Mouse (Mus musculus): ENCODE results near the gene Cyb5r1. TPM values are rescaled to one million over a fixed set of nuclear protein-coding genes. Genes with fewer than 3 reads are reported as not detected.
"Not testable (repeated sequence)": the region's sequence is repeated elsewhere in the genome, so short reads cannot be mapped to it uniquely, and the experiment has no call there.

Cyb5r1 gene
- polyA plus RNA-seq, 1 experiment from 2014 or later: 16.1 TPM

DNA sequence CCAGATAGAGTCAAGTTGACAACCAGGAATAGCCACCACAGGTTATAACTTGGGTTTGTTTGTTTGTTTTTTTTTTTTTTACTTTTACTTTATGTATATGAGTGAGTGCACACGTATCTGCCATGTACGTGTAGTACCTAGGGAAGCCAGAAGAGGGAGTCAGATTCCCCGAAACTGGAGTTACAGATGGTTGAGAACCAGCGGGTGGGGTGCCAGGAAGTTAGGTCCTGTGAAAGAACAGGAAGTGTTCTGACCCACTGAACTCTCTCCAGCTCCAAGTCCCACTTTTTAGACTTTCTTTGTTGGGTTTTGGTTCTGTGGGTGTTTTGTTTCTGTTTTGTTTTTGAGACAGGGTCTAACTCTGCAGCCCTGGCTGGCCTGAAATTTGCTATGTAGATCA, 30.1 kb downstream of the Cyb5r1 start:
- Histone ChIP-seq H3K4me2 (ENCODE audit: low read length) (no peak overlapping the region), H3K4me3 (replicated peaks; ENCODE audit: low read depth, low read length) (no peak overlapping the region), H3K4me1 (replicated peaks; ENCODE audit: insufficient read depth, low read length) (no peaks in the 10 kb centered on the region), H3K9me3 (replicated peaks; ENCODE audit: low read length) (no peaks in the 10 kb centered on the region), H3K9ac (ENCODE audit: low read depth, low read length) (no peak overlapping the region), H3K36me3 (ENCODE audit: insufficient read depth, low read length) (peaks cover 17% of the 10 kb centered on the region; the same call in 1 of the 2 replicates), H3K27me3 (ENCODE audit: insufficient read depth, low read length) (no peaks in the 10 kb centered on the region), H3K27ac (no peak overlapping the region)
- TF ChIP-seq CTCF (IDR thresholded peaks at IDR 0.05; ENCODE audit: low read depth): peak; percentile 59; the same call in 1 of the 2 replicates
- ATAC-seq (replicated peaks; ENCODE audit: low FRiP score, low read depth): no peak
- peak; percentile 65 for DNase-seq (ENCODE audit: low spot score)
- WGBS: 31% methylated on average over 4 of the region's 4 CpGs

DNA sequence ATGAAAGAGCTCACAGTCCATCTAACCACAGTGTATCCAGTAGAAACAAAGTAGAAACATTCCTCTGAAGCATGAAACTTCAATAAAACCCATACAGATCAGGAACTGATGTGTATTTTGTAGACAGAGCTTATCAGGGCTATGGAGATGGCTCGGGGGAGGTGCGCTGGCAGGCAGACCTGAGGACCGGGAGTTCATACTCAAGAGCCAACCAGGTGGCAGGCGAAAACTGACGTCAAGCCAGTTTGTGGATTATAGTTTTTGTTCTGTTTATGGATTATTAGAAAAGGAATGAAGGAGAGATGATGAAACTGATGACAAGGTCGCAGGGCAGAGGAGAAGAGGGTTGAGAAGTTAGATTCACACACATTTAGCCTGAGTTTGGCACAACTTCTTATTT, 35.1 kb downstream of the Cyb5r1 start:
- no peak for DNase-seq (ENCODE audit: low spot score)
- H3K4me3 ChIP-seq (replicated peaks; ENCODE audit: low read depth, low read length): no peak overlapping the region
- no peak for ATAC-seq (replicated peaks; ENCODE audit: low FRiP score, low read depth)
- H3K9ac ChIP-seq (ENCODE audit: low read depth, low read length): no peak overlapping the region
- H3K4me2 ChIP-seq (ENCODE audit: low read length): no peak overlapping the region
- no peak for TF ChIP-seq CTCF (IDR thresholded peaks at IDR 0.05; ENCODE audit: low read depth)
- H3K27me3 ChIP-seq (ENCODE audit: insufficient read depth, low read length): no peaks in the 10 kb centered on the region
- H3K36me3 ChIP-seq (ENCODE audit: insufficient read depth, low read length): no peaks in the 10 kb centered on the region
- 84% methylated on average over 6 of the region's 6 CpGs for WGBS
- H3K4me1 ChIP-seq (replicated peaks; ENCODE audit: insufficient read depth, low read length): no peaks in the 10 kb centered on the region
- no peak overlapping the region for H3K27ac ChIP-seq
- H3K9me3 ChIP-seq (replicated peaks; ENCODE audit: low read length): no peaks in the 10 kb centered on the region

DNA sequence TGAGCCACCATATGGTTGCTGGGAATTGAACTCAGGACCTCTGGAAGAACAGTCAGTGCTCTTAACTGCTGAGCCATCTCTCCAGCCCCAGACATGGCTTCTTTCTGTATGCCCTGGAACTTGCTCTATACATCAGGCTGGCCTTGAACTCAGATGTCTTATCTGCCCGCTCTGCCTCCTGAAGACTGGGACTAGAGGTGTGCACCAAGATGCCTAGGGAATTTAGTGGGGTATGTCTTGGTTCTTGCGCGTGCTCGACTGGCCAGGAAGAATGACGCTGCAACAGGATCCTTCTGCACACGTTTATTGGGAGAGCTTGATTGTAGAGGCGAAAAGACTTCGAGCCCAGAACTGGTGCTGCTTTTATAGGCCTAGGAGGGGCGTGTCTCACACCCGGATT, 36.4 kb downstream of the Cyb5r1 start:
- not testable (repeated sequence) for H3K36me3 ChIP-seq (ENCODE audit: insufficient read depth, low read length); H3K27me3 ChIP-seq (ENCODE audit: insufficient read depth, low read length); H3K9ac ChIP-seq (ENCODE audit: low read depth, low read length); ATAC-seq (replicated peaks; ENCODE audit: low FRiP score, low read depth); H3K4me1 ChIP-seq (replicated peaks; ENCODE audit: insufficient read depth, low read length); H3K4me2 ChIP-seq (ENCODE audit: low read length); H3K4me3 ChIP-seq (replicated peaks; ENCODE audit: low read depth, low read length); DNase-seq (ENCODE audit: low spot score); H3K27ac ChIP-seq; H3K9me3 ChIP-seq (replicated peaks; ENCODE audit: low read length)
- 91% methylated on average over 6 of the region's 10 CpGs for WGBS

DNA sequence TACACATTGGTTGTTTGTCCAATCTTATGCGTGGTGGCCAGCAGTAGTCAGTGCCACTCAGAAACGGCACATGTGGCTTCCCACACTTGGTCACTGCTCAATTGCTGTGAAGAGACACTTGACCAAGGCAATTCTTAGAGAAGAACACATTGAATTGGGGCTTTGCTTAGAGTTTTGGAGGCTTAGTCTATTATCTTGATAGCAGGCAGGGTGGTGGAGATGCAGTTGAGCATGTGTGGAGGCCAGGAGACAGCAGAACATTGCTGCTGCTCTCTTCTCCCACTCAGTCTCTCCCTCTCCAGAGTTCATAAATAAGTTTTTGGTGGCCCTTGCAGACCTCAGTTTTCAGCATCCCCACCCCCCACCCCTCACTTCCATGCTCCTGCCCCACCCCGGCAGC, 37.0 kb downstream of the Cyb5r1 start:
- no peak for TF ChIP-seq CTCF (IDR thresholded peaks at IDR 0.05; ENCODE audit: low read depth)

DNA sequence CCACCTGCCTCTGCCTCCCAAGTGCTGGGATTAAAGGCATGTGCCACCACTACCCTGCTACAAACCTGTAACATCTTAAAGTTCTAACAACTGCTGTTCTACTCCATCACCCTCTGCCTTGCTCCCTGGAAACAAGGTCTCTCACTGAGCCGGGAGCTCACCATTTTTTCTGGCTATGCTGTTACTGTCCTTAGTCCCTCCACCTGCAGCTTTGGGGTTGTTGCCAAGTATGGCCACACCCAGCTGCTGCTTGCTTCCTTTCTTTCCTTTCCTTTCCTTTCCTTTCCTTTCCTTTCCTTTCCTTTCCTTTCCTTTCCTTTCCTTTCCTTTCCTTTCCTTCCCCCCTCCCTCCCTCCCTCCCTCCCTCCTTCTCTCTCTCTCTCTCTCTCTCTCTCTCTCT, 37.9 kb downstream of the Cyb5r1 start:
- not testable (repeated sequence) for ATAC-seq (replicated peaks; ENCODE audit: low FRiP score, low read depth); H3K9me3 ChIP-seq (replicated peaks; ENCODE audit: low read length); H3K4me1 ChIP-seq (replicated peaks; ENCODE audit: insufficient read depth, low read length); H3K4me2 ChIP-seq (ENCODE audit: low read length); H3K27ac ChIP-seq; DNase-seq (ENCODE audit: low spot score); H3K36me3 ChIP-seq (ENCODE audit: insufficient read depth, low read length); H3K9ac ChIP-seq (ENCODE audit: low read depth, low read length); H3K27me3 ChIP-seq (ENCODE audit: insufficient read depth, low read length); H3K4me3 ChIP-seq (replicated peaks; ENCODE audit: low read depth, low read length)
- WGBS: 67% methylated on average over 1 of the region's 1 CpGs

More for the DNA sequence above, 37.0 kb downstream of the Cyb5r1 start:
- Histone ChIP-seq H3K27ac (no peak overlapping the region), H3K36me3 (ENCODE audit: insufficient read depth, low read length) (no peaks in the 10 kb centered on the region), H3K9me3 (replicated peaks; ENCODE audit: low read length) (no peaks in the 10 kb centered on the region), H3K4me1 (replicated peaks; ENCODE audit: insufficient read depth, low read length) (no peaks in the 10 kb centered on the region), H3K9ac (ENCODE audit: low read depth, low read length) (no peak overlapping the region), H3K4me3 (replicated peaks; ENCODE audit: low read depth, low read length) (no peak overlapping the region), H3K27me3 (ENCODE audit: insufficient read depth, low read length) (no peaks in the 10 kb centered on the region), H3K4me2 (ENCODE audit: low read length) (no peak overlapping the region)
- DNase-seq (ENCODE audit: low spot score): no peak
- no peak for ATAC-seq (replicated peaks; ENCODE audit: low FRiP score, low read depth)
- 93% methylated on average over 3 of the region's 3 CpGs for WGBS

DNA sequence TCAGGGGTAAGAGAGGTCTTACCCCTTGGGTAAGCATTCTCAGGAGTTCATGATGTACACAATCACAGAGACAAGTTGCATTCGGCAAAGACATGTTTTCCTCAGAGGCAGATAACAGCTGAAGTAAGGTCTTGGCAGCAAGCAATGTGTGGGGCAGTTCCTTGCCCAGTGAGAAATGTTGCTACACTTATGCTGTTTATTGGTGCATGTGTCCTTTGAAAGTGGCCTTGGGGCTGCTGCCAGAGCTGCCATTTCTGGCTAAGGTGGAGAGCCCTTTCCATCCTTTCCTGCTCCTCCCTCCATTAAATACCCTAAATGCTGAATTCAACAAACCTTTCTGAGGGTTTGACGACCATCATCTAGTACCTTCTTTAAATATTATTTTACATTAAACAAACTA, 40.1 kb downstream of the Cyb5r1 start:
- Histone ChIP-seq H3K4me3 (replicated peaks; ENCODE audit: low read depth, low read length) (no peak overlapping the region), H3K27ac (no peak overlapping the region), H3K36me3 (ENCODE audit: insufficient read depth, low read length) (no peaks in the 10 kb centered on the region), H3K4me2 (ENCODE audit: low read length) (no peak overlapping the region), H3K4me1 (replicated peaks; ENCODE audit: insufficient read depth, low read length) (no peaks in the 10 kb centered on the region), H3K27me3 (ENCODE audit: insufficient read depth, low read length) (no peaks in the 10 kb centered on the region), H3K9me3 (replicated peaks; ENCODE audit: low read length) (no peaks in the 10 kb centered on the region), H3K9ac (ENCODE audit: low read depth, low read length) (no peak overlapping the region)
- ATAC-seq (replicated peaks; ENCODE audit: low FRiP score, low read depth) (no peak), DNase-seq (ENCODE audit: low spot score) (no peak)
- TF ChIP-seq CTCF (IDR thresholded peaks at IDR 0.05; ENCODE audit: low read depth): no peak
- WGBS: 83% methylated on average over 2 of the region's 2 CpGs

DNA sequence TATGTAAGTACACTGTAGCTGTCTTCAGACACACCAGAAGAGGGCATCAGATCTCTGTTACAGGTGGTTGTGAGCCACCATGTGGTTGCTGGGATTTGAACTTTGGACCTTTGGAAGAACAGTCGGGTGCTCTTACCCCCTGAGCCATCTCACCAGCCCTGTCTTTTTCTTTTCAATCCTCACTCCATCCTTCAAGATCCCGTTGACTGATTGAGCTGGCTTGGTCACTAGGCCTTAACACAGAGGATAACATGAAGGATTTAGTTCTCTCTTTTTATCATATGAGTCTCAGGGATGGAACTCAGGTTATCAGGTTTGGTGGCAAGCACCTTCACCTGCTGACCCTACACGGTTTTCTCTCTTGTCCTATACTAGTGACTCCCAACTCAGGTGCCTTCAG, 43.2 kb downstream of the Cyb5r1 start:
- H3K27me3 ChIP-seq (ENCODE audit: insufficient read depth, low read length); ATAC-seq (replicated peaks; ENCODE audit: low FRiP score, low read depth): not testable (repeated sequence)
- WGBS: 69% methylated on average over 3 of the region's 3 CpGs

More for the DNA sequence above, 43.2 kb downstream of the Cyb5r1 start:
- H3K9me3 ChIP-seq (replicated peaks; ENCODE audit: low read length); H3K4me2 ChIP-seq (ENCODE audit: low read length); H3K27ac ChIP-seq; DNase-seq (ENCODE audit: low spot score); H3K4me1 ChIP-seq (replicated peaks; ENCODE audit: insufficient read depth, low read length); H3K9ac ChIP-seq (ENCODE audit: low read depth, low read length); H3K36me3 ChIP-seq (ENCODE audit: insufficient read depth, low read length); H3K4me3 ChIP-seq (replicated peaks; ENCODE audit: low read depth, low read length): not testable (repeated sequence)
